Mouse (Mus musculus): Measurements from ENCODE around the gene Strip1.

- no peak for TF ChIP-seq POLR2A (IDR thresholded peaks at IDR 0.05; ENCODE audit: low read depth, low read length)
- TF ChIP-seq CTCF (conservative IDR thresholded peaks at IDR 0.05; ENCODE audit: insufficient read depth, insufficient read length, low read depth, low read length) = no peak
Measured at GRCm38 (mm10) chr3:107636236-107636635, 4.7 kb upstream of the Strip1 start.

Measured in kidney, adult 2 months (tissue).